Comparison of ENCODE assay signal across 11 mouse cellular contexts in the genomic region with DNA sequence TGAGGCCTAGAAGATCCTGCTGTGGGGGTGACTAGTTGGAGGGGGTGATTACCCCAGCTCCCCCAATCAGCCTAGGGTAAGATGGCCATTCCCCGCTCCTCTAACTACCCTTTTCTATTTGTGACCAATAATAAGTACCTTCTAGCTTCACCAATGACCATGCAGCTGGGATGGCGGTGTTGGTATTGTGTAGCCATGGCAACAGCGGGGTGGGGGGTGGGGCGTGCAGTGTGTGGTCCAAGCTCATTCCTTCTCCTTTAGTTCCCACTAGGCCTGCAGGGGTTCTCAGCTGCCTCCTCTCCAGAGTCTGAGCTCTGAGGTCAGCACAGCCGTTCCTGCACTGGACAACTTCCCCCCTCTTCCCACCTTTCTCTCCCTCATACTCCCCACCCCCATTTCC. TPM values are rescaled to one million over a fixed set of nuclear protein-coding genes. Genes with fewer than 3 reads are reported as not detected.
A peak's percentile ranks its signal among the peaks of the same experiment; 100 is the strongest.
DNase-seq lines count a peak whose midpoint lies in the region; ATAC-seq and TF ChIP-seq lines count a peak whose summit lies in the region.
"Had no signal": no experiment of that assay in that cellular context is flagged by ENCODE, and none has a peak within 500 bp of the region (broad histone marks: within the 10 kb centered on the region; RNA-seq: fewer than 3 reads in every experiment).

No protein-coding gene starts in this region.

- H3K27me3 ChIP-seq in kidney, embryonic 16.5 days (ENCODE audit: insufficient read depth, low read length), result no peaks in the 10 kb centered on the region
- H3K27me3 ChIP-seq in kidney, adult 2 months (replicated peaks; ENCODE audit: control insufficient read depth, insufficient read depth, low read length), result no peaks in the 10 kb centered on the region
- H3K27me3 ChIP-seq in limb, embryonic 10.5 days (ENCODE audit: low read depth, poor library complexity, severe bottlenecking), result no peaks in the 10 kb centered on the region
- no peaks in the 10 kb centered on the region for H3K27me3 ChIP-seq in neural tube, embryonic 13.5 days
- H3K27me3 ChIP-seq: liver, embryonic 13.5 days had no signal

- H3K4me3 ChIP-seq in kidney, embryonic 16.5 days (ENCODE audit: low read length), result no peak overlapping the region
- no peak overlapping the region for H3K4me3 ChIP-seq in kidney, adult 2 months (ENCODE audit: insufficient read depth, low read depth, low read length)
- no peak overlapping the region for H3K4me3 ChIP-seq in limb, embryonic 10.5 days
- no peak overlapping the region for H3K4me3 ChIP-seq in neural tube, embryonic 13.5 days
- H3K4me3 ChIP-seq: liver, embryonic 13.5 days; myocyte had no signal

- no peak for DNase-seq in kidney, adult 2 months
- peak; percentile 65 for DNase-seq in embryo, embryonic 9.5 days (ENCODE audit: extremely low spot score)
- DNase-seq in limb, embryonic 10.5 days (ENCODE audit: low spot score), result peak; percentile 62
- DNase-seq in cerebellum, adult 9-11 months, result no peak
- DNase-seq in cerebellum, adult 18-20 months, result no peak
- DNase-seq: adrenal gland, postnatal 25 days; liver, embryonic 13.5 days; thymus, postnatal 25 days had no signal

- peak overlapping the region; percentile 44; the same call in 1 of the 2 replicates for H3K27ac ChIP-seq in kidney, embryonic 16.5 days (ENCODE audit: low read length)
- H3K27ac ChIP-seq in kidney, adult 2 months (ENCODE audit: insufficient read depth, low read depth, low read length), result no peak overlapping the region
- H3K27ac ChIP-seq in limb, embryonic 10.5 days, result peak overlapping the region; percentile 71
- no peak overlapping the region for H3K27ac ChIP-seq in neural tube, embryonic 13.5 days (replicated peaks)
- H3K27ac ChIP-seq: liver, embryonic 13.5 days had no signal

- H3K4me1 ChIP-seq in kidney, embryonic 16.5 days (ENCODE audit: insufficient read depth, low read length), result no peaks in the 10 kb centered on the region
- peaks cover 13% of the 10 kb centered on the region for H3K4me1 ChIP-seq in kidney, adult 2 months (ENCODE audit: control insufficient read depth, insufficient read depth, low read length)
- H3K4me1 ChIP-seq in limb, embryonic 10.5 days, result peaks cover 25% of the 10 kb centered on the region
- H3K4me1 ChIP-seq in neural tube, embryonic 13.5 days (replicated peaks), result peaks cover 14% of the 10 kb centered on the region

- no peak overlapping the region for H3K9ac ChIP-seq in kidney, embryonic 16.5 days (replicated peaks; ENCODE audit: low read length)
- no peak overlapping the region for H3K9ac ChIP-seq in neural tube, embryonic 13.5 days
- H3K9ac ChIP-seq: liver, embryonic 13.5 days had no signal

- TF ChIP-seq CTCF in kidney, adult 2 months (conservative IDR thresholded peaks at IDR 0.05; ENCODE audit: insufficient read depth, insufficient read length, low read depth, low read length), result no peak

- no peaks in the 10 kb centered on the region for H3K36me3 ChIP-seq in kidney, embryonic 16.5 days (ENCODE audit: insufficient read depth, low read length)
- no peaks in the 10 kb centered on the region for H3K36me3 ChIP-seq in kidney, adult 2 months (ENCODE audit: control insufficient read depth, insufficient read depth, low read length)
- no peaks in the 10 kb centered on the region for H3K36me3 ChIP-seq in limb, embryonic 10.5 days
- no peaks in the 10 kb centered on the region for H3K36me3 ChIP-seq in neural tube, embryonic 13.5 days
- H3K36me3 ChIP-seq: liver, embryonic 13.5 days had no signal

- no peaks in the 10 kb centered on the region for H3K9me3 ChIP-seq in kidney, embryonic 16.5 days (ENCODE audit: low read length)
- H3K9me3 ChIP-seq in limb, embryonic 10.5 days (replicated peaks), result no peaks in the 10 kb centered on the region
- H3K9me3 ChIP-seq in neural tube, embryonic 13.5 days, result no peaks in the 10 kb centered on the region
- H3K9me3 ChIP-seq: liver, embryonic 13.5 days had no signal

- 35% methylated on average over 5 of the region's 5 CpGs for WGBS in kidney, embryonic 16.5 days
- WGBS in kidney, adult 2 months, result 51% methylated on average over 5 of the region's 5 CpGs
- 33% methylated on average over 5 of the region's 5 CpGs for WGBS in limb, embryonic 10.5 days
- WGBS in neural tube, embryonic 13.5 days, result 13% methylated on average over 5 of the region's 5 CpGs

- ATAC-seq in kidney, embryonic 16.5 days (ENCODE audit: low FRiP score, low TSS enrichment), result no peak; the same call in 1 of the 2 replicates
- ATAC-seq in neural tube, embryonic 13.5 days (ENCODE audit: low read depth), result peak; percentile 50

- no peak overlapping the region for H3K4me2 ChIP-seq in kidney, embryonic 16.5 days (replicated peaks; ENCODE audit: low read depth, low read length)
- H3K4me2 ChIP-seq in neural tube, embryonic 13.5 days, result no peak overlapping the region
- H3K4me2 ChIP-seq: liver, embryonic 13.5 days had no signal

- no peak for TF ChIP-seq POLR2A in kidney, adult 2 months (IDR thresholded peaks at IDR 0.05; ENCODE audit: low read depth, low read length)

RNA-seq across cellular contexts. Expression of a gene that starts 9.5 kb away (rescaled TPM):
- polyA plus RNA-seq in kidney, embryonic 16.5 days (2015; fragmentation: Nextera tagmentation; extraction: Ambion mirVana), result 86.5 and 95.7 TPM in 2 replicates
- polyA plus RNA-seq in kidney, adult 2 months (2012; rRNA removed), result 91.5 and 107 TPM in 2 replicates
- 0.20 and 0.97 TPM in 2 replicates for polyA plus RNA-seq in limb, embryonic 10.5 days (2016; fragmentation: Nextera tagmentation; extraction: Ambion mirVana)
- 6.3 and 6.4 TPM in 2 replicates for polyA plus RNA-seq in neural tube, embryonic 13.5 days (2015; fragmentation: Nextera tagmentation; extraction: Ambion mirVana)
- polyA plus RNA-seq: myocyte had no signal

RNA-seq across cellular contexts. Expression of a gene that starts 50.9 kb away (rescaled TPM):
- polyA plus RNA-seq in kidney, embryonic 16.5 days (2015; fragmentation: Nextera tagmentation; extraction: Ambion mirVana), result 57.6 and 61.6 TPM in 2 replicates
- polyA plus RNA-seq in kidney, adult 2 months (2012; rRNA removed), result 9.2 and 11.0 TPM in 2 replicates
- polyA plus RNA-seq in limb, embryonic 10.5 days (2016; fragmentation: Nextera tagmentation; extraction: Ambion mirVana), result 91.5 and 103 TPM in 2 replicates
- 65.4 and 68.0 TPM in 2 replicates for polyA plus RNA-seq in neural tube, embryonic 13.5 days (2015; fragmentation: Nextera tagmentation; extraction: Ambion mirVana)

Comparison
In these comparisons a context has a peak if more than half of its experiments do, and no peak if none do; other contexts are left out.
1. H3K27ac ChIP-seq: peak in kidney, embryonic 16.5 days (single experiment) and limb, embryonic 10.5 days (single experiment); none in kidney, adult 2 months (single experiment) and neural tube, embryonic 13.5 days (single experiment).
2. DNase-seq: peak in embryo, embryonic 9.5 days (single experiment) and limb, embryonic 10.5 days (single experiment); none in kidney, adult 2 months (single experiment), cerebellum, adult 9-11 months (single experiment) and cerebellum, adult 18-20 months (0 of 2).
3. RNA of a gene that starts 9.5 kb away (polyA plus RNA-seq): 91.5 to 107 TPM in kidney, adult 2 months and 86.5 to 95.7 TPM in kidney, embryonic 16.5 days; 6.3 to 6.4 TPM in neural tube, embryonic 13.5 days and 0.20 to 0.97 TPM in limb, embryonic 10.5 days; every median in the first group is over 10 times any median in the second.